Mouse (Mus musculus): ENCODE results near the gene Slc22a27.
"Not testable (repeated sequence)": the region's sequence is repeated elsewhere in the genome, so short reads cannot be mapped to it uniquely, and the experiment has no call there.

The Slc22a27 gene

GRCm38 (mm10) chr19:7965927-7966326 is at the start of gene Slc22a27:
Gene Slc22a27 (minus strand): TSS chr19:7966027.
- not testable (repeated sequence) for DNase-seq (ENCODE audit: low spot score)

- DNase-seq (ENCODE audit: low spot score), result not testable (repeated sequence)
Observed at GRCm38 (mm10) chr19:8011596-8011995, 45.8 kb upstream of the Slc22a27 start.

GRCm38 (mm10) chr19:8009086-8009485 is 43.3 kb upstream of the Slc22a27 start:
- DNase-seq (ENCODE audit: low spot score), result not testable (repeated sequence)

GRCm38 (mm10) chr19:7968703-7969102 is 2.9 kb upstream of the Slc22a27 start:
- no peak for DNase-seq (ENCODE audit: low spot score)

- not testable (repeated sequence) for DNase-seq (ENCODE audit: low spot score)
Observed at GRCm38 (mm10) chr19:7966550-7966949, 723 bp upstream of the Slc22a27 start.

- DNase-seq (ENCODE audit: low spot score), result not testable (repeated sequence)
Observed at GRCm38 (mm10) chr19:7939391-7939790, 26.4 kb downstream of the Slc22a27 start.

- no peak for DNase-seq (ENCODE audit: low spot score)
Observed at GRCm38 (mm10) chr19:7876626-7877025, 89.2 kb downstream of the Slc22a27 start.

- no peak for DNase-seq (ENCODE audit: low spot score)
Observed at GRCm38 (mm10) chr19:7829851-7830250, 136.0 kb downstream of the Slc22a27 start.

All from T-cell, adult 2 months (primary cell).